8 mouse cellular contexts compared by ENCODE assay signal in the genomic region with DNA sequence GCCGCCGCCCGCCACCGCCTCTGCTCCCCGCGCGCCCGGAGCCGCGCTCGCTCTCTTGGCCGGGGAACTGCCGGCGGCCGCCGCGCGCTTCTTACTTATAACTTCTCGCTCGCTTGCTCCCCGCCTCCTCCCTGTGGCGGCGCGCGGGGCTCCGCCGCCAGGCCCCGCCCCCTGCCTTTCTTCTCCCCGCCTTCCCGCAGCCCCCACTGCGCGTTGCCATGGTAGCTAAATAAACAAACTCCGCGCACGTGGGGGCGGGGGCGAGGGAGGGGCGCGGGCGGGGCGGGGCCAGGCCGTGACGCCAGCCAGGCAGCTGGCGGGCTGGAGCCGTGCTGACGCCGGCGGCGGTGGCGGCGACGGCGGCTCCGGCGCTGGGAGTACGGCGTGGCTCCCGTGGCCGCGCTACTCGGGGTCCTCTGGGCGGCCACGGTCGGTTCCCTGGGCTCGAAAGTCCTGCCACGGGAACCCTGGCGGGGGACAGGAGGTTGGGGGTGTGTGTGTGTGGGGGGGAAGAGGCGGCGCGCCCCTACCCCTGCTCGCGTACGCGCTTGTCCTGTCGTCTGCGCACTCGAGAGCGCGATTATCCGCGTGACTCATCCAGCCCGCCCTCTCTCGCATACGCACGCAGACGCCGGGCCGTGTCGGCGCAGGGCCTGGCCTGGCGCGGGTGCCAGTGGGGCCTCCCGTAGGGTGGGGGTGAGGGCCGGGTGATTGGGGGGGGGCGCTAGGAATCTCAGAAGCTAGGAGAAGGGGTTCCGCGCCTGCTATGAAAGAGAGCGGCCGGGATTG. TPM values are rescaled to one million over a fixed set of nuclear protein-coding genes. Genes with fewer than 3 reads are reported as not detected.
DNase-seq lines count a peak whose midpoint lies in the region; ATAC-seq lines count a peak whose summit lies in the region.

A gene (minus strand): TSS at position 60 of the 789 bp plus-strand sequence.

- intact Hi-C loops in gastrocnemius, postnatal 14 days (cut with DNase I; ENCODE audit: low total_unique reads): loop anchor here (5.0 kb wide), 1 partner anchor 120 kb away; no protein-coding TSS in a partner anchor
- intact Hi-C loops in left cerebral cortex, postnatal 10 days (cut with DNase I): loop anchor here (2.0 to 5.0 kb wide), 4 partner anchors 116 to 835 kb away; no protein-coding TSS in a partner anchor

- peak; percentile 77 for ATAC-seq in activated CD4-positive, CD25-positive, alpha-beta regulatory T cell, adult 4 months
- ATAC-seq in common myeloid progenitor, adult 5-6 weeks (replicated peaks; ENCODE audit: low read depth, poor library complexity, severe bottlenecking): peak; percentile 44
- ATAC-seq in megakaryocyte progenitor cell, adult 5-6 weeks (replicated peaks; ENCODE audit: poor library complexity): peak; percentile 76

- peak; percentile 95 for DNase-seq in gastrocnemius, postnatal 14 days
- peak; percentile 92 for DNase-seq in induced T-regulatory cell, adult 2 months (ENCODE audit: low read depth)
- peak; percentile 87 to 96 for DNase-seq in left cerebral cortex, postnatal 10 days (ENCODE audit: extremely low spot score in 1 of 2, low spot score in 2 of 2)
- peak; percentile 94 to 95 for DNase-seq in right cerebral cortex, postnatal 10 days (ENCODE audit: low spot score in 2 of 2)
- DNase-seq in urinary bladder, postnatal 14 days (ENCODE audit: low spot score): peak; percentile 95

RNA-seq across cellular contexts. Expression of the gene that starts here (rescaled TPM):
- polyA plus RNA-seq in activated CD4-positive, CD25-positive, alpha-beta regulatory T cell, adult 4 months (2017; shearing (Covaris generic)): under 1 TPM; 0.31 to 0.36 TPM
- 2.1 and 5.5 TPM in 2 replicates for total RNA-seq in common myeloid progenitor, adult 5-6 weeks (2017)
- total RNA-seq in gastrocnemius, postnatal 14 days (2021): 10 to 100 TPM; 14.0 to 17.3 TPM
- total RNA-seq in left cerebral cortex, postnatal 10 days (2021): 1 to 10 TPM; 5.8 to 6.8 TPM
- total RNA-seq in megakaryocyte progenitor cell, adult 5-6 weeks (2015): 12.4 and 23.7 TPM in 2 replicates
- total RNA-seq in megakaryocyte progenitor cell, adult 5-6 weeks (2017): 3.3 and 8.8 TPM in 2 replicates

Comparison
In these comparisons a context has a peak if more than half of its experiments do, and no peak if none do; other contexts are left out.
1. Peak in every context shown above with its lines: DNase-seq and ATAC-seq.
2. Peak in ATAC-seq in activated CD4-positive, CD25-positive, alpha-beta regulatory T cell, adult 4 months; RNA of the gene not detected or under 1 TPM.